Mouse (Mus musculus) spleen, adult 2 months (tissue): ENCODE data around the gene AC161166.1.

Source experiments
- CTCF ChIP-seq: fragments of 200-500 bp; IDR thresholded peaks from 2 replicates; pipeline ENCODE4 v1.5.1; 2011; ENCODE audit warnings: mild to moderate bottlenecking, inconsistent platforms; ENCODE audit not compliant: insufficient read depth, insufficient read length, insufficient replicate concordance; ENCODE audit errors: extremely low read depth
- POLR2A ChIP-seq: fragments of 200-500 bp; IDR thresholded peaks from 2 replicates; pipeline ENCODE4 v1.6.1; 2011; ENCODE audit warnings: low read depth, low read length, inconsistent platforms

DNA sequence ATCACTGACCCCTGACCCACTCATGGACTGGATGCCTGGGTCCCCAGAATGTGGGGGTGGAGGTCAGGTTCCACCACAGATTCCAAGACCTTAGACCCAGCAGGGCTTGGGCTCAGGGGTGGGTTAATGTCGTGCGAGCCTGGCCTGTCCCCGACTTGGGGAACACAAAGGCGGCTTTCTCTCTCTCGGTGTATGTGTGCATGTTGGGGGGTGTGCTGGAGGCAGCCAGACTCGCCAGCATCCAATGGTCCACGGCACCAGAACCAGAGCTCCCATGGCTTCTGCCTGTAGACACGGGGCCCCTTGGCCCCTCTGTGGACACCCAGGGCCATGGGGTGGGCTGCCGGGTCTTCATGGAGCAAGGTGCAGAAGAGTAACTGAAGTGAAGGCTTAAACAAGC, 26.8 kb downstream of the AC161166.1 start:
- TF ChIP-seq CTCF (no peak), POLR2A (no peak)
